Mouse (Mus musculus) MEL (cell line): ENCODE results near the gene Kirrel3. TPM values are rescaled to one million over a fixed set of nuclear protein-coding genes. Genes with fewer than 3 reads are reported as not detected.

ENCODE experiments used
- DNase-seq: peaks from one replicate; pipeline ENCODE4 v3.0.0; 2011; ENCODE audit warnings: low read depth, low spot score
- H3K27ac ChIP-seq: 2 replicates; pipeline ENCODE4 v1.5.1; 2012; ENCODE audit warnings: low read depth, mild to moderate bottlenecking, control low read depth, low read length, moderate library complexity; ENCODE audit not compliant: control insufficient read depth
- H3K27me3 ChIP-seq, 2 experiments: fragments of 150-350 bp in 1 of 2; sonication (generic) in 1 of 2; 2 replicates each; pipeline ENCODE4 v1.6.1; 2012; ENCODE audit warnings: low read length in 2 of 2, mild to moderate bottlenecking in 2 of 2, improper control_type of control experiment in 1 of 2, moderate library complexity in 1 of 2; ENCODE audit not compliant: insufficient read depth in 2 of 2, control insufficient read depth in 1 of 2
- H3K36me3 ChIP-seq, 2 experiments: 2 replicates each; pipeline ENCODE4 v1.6.1; 2012 to 2014; ENCODE audit warnings: low read length in 2 of 2, improper control_type of control experiment in 1 of 2, inconsistent platforms in 1 of 2, mild to moderate bottlenecking in 1 of 2; ENCODE audit not compliant: insufficient read depth in 2 of 2, control insufficient read depth in 1 of 2
- H3K4me1 ChIP-seq, 2 experiments: fragments of 150-350 bp in 1 of 2; sonication (generic) in 1 of 2; 2 replicates each; pipeline ENCODE4 v1.6.1; 2012; ENCODE audit warnings: low read length in 2 of 2, improper control_type of control experiment in 1 of 2, mild to moderate bottlenecking in 1 of 2; ENCODE audit not compliant: insufficient read depth in 2 of 2, control insufficient read depth in 1 of 2
- H3K4me3 ChIP-seq, 2 experiments: fragments of 150-350 bp in 1 of 2; sonication (generic) in 1 of 2; 2 replicates each; pipeline ENCODE4 v1.5.1; 2012; ENCODE audit warnings: low read depth in 2 of 2, low read length in 2 of 2, mild to moderate bottlenecking in 2 of 2, moderate library complexity in 2 of 2, control low read depth in 1 of 2, improper control_type of control experiment in 1 of 2; ENCODE audit not compliant: control insufficient read depth in 1 of 2, insufficient read depth in 1 of 2
- H3K79me2 ChIP-seq: 2 replicates; pipeline ENCODE4 v1.6.1; 2012; ENCODE audit warnings: mild to moderate bottlenecking, low read length, moderate library complexity; ENCODE audit not compliant: control insufficient read depth, poor library complexity, insufficient read depth
- H3K9ac ChIP-seq: 2 replicates; pipeline ENCODE4 v1.6.1; 2012; ENCODE audit warnings: low read depth, mild to moderate bottlenecking, control low read depth, low read length, moderate library complexity; ENCODE audit not compliant: control insufficient read depth, poor library complexity, severe bottlenecking
- H3K9me3 ChIP-seq: fragments of 150-350 bp; sonication (generic); replicated peaks from 2 replicates; pipeline ENCODE4 v1.6.1; 2012; ENCODE audit warnings: mild to moderate bottlenecking, low read length, improper control_type of control experiment, moderate library complexity; ENCODE audit not compliant: insufficient read depth
- CHD1 ChIP-seq: IDR thresholded peaks from 2 replicates; pipeline ENCODE4 v1.6.1; 2012; ENCODE audit warnings: low read depth, mild to moderate bottlenecking, inconsistent platforms, low read length, improper control_type of control experiment
- CHD2 ChIP-seq: IDR thresholded peaks from 2 replicates; pipeline ENCODE4 v1.6.1; 2011; ENCODE audit warnings: low read length, improper control_type of control experiment
- ELF1 ChIP-seq: IDR thresholded peaks from 2 replicates; pipeline ENCODE4 v1.6.1; 2014; ENCODE audit warnings: low read depth, mild to moderate bottlenecking, inconsistent platforms, low read length, improper control_type of control experiment, moderate library complexity
- EP300 ChIP-seq, 2 experiments: IDR thresholded peaks; 2 replicates each; pipeline ENCODE4 v1.6.1; 2011; ENCODE audit warnings: improper control_type of control experiment in 2 of 2, low read length in 2 of 2, low read depth in 1 of 2, mild to moderate bottlenecking in 1 of 2
- GABPA ChIP-seq: IDR thresholded peaks from 2 replicates; pipeline ENCODE4 v1.6.1; 2012; ENCODE audit warnings: low read depth, mild to moderate bottlenecking, inconsistent platforms, low read length, improper control_type of control experiment, moderate library complexity
- JUND ChIP-seq: IDR thresholded peaks from 2 replicates; pipeline ENCODE4 v1.6.1; 2011; ENCODE audit warnings: low read depth, mild to moderate bottlenecking, improper control_type of control experiment, low read length
- KAT2A ChIP-seq: conservative IDR thresholded peaks from 2 replicates; pipeline ENCODE4 v1.6.1; 2012; ENCODE audit warnings: low read depth, low read length, improper control_type of control experiment, inconsistent platforms
- MAZ ChIP-seq: IDR thresholded peaks from 2 replicates; pipeline ENCODE4 v1.6.1; 2012; ENCODE audit warnings: low read depth, mild to moderate bottlenecking, inconsistent platforms, low read length, improper control_type of control experiment
- MEF2A ChIP-seq: IDR thresholded peaks from 2 replicates; pipeline ENCODE4 v1.6.1; 2014; ENCODE audit warnings: low read depth, mild to moderate bottlenecking, inconsistent platforms, low read length, improper control_type of control experiment; ENCODE audit not compliant: poor library complexity, insufficient replicate concordance, severe bottlenecking; ENCODE audit errors: extremely low read depth
- MYC ChIP-seq: IDR thresholded peaks from 2 replicates; pipeline ENCODE4 v1.6.1; 2011; ENCODE audit warnings: low read depth, mild to moderate bottlenecking, low read length, improper control_type of control experiment, moderate library complexity
- NELFE ChIP-seq: IDR thresholded peaks from 2 replicates; pipeline ENCODE4 v1.6.1; 2011; ENCODE audit warnings: low read depth, low read length, improper control_type of control experiment
- NRF1 ChIP-seq: IDR thresholded peaks from 2 replicates; pipeline ENCODE4 v1.6.1; 2014; ENCODE audit warnings: low read depth, mild to moderate bottlenecking, inconsistent platforms, low read length, improper control_type of control experiment, moderate library complexity; ENCODE audit not compliant: poor library complexity, insufficient read depth, severe bottlenecking
- POLR2AphosphoS2 ChIP-seq: IDR thresholded peaks from 2 replicates; pipeline ENCODE4 v1.6.1; 2011; ENCODE audit warnings: low read length, improper control_type of control experiment
- POLR2AphosphoS5 ChIP-seq: IDR thresholded peaks from 2 replicates; pipeline ENCODE4 v1.6.1; 2012; ENCODE audit warnings: low read depth, borderline replicate concordance, mild to moderate bottlenecking, inconsistent platforms, low read length, moderate library complexity, mixed read lengths
- SIN3A ChIP-seq: IDR thresholded peaks from 2 replicates; pipeline ENCODE4 v1.6.1; 2012; ENCODE audit warnings: low read length, improper control_type of control experiment, inconsistent platforms
- TBP ChIP-seq: IDR thresholded peaks from 2 replicates; pipeline ENCODE4 v1.8.0; 2011; ENCODE audit warnings: low read depth, low read length, improper control_type of control experiment
- UBTF ChIP-seq: IDR thresholded peaks from 2 replicates; pipeline ENCODE4 v1.6.1; 2012; ENCODE audit warnings: low read depth, mild to moderate bottlenecking, inconsistent platforms, low read length, improper control_type of control experiment, moderate library complexity, borderline replicate concordance; ENCODE audit not compliant: insufficient read depth
- ZC3H11A ChIP-seq: IDR thresholded peaks from 2 replicates; pipeline ENCODE4 v1.6.1; 2012; ENCODE audit warnings: low read depth, mild to moderate bottlenecking, inconsistent platforms, low read length, improper control_type of control experiment
- polyA plus RNA-seq, 2 experiments: library from polyadenylated mRNA; stranded (reverse) in 1 of 2; unstranded in 1 of 2; fragments of >175 nt in 1 of 2; fragments of >200 nt in 1 of 2; gene quantifications; 2 replicates each; pipeline versions ENCODE4 v1.2.1 to v1.2.4; 2012; ENCODE audit warnings: low replicate concordance in 2 of 2, low read depth in 1 of 2; ENCODE audit not compliant: insufficient read length in 2 of 2, insufficient read depth in 1 of 2, missing spikeins in 1 of 2
- total RNA-seq: library from RNA; depleted of rRNA; stranded (reverse); fragments of 300-350 nt; gene quantifications from 2 replicates; pipeline ENCODE4 v1.2.3, GENCODE M21; 2012

The Kirrel3 gene
- total and polyA plus RNA-seq, 3 experiments = 0.06 TPM; not detected in 2

DNA sequence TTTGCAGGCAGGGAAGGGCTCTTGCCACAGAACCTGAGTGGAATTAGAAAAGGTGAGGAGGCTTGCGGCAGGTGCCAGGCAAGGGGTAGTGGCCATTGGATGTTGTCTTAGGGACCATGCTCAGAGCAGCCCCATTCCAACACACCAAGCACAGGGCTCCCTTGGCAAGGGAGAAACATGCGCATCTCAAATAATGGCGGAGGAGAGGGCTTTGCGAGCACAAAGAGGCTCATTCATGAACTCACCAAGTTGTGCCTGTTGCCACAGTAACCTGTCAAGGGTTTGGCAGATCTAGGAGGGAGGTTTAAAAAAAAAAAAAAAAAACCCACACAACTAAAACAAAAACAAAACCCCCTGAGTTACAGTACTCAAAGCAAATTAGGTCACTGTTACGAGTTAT, 72.2 kb downstream of the Kirrel3 start (continued):
- no peak for TF ChIP-seq EP300 (IDR thresholded peaks at IDR 0.05; ENCODE audit: low read depth in 1 of 2, low read length in 2 of 2)
- TF ChIP-seq CHD2 = no peak

DNA sequence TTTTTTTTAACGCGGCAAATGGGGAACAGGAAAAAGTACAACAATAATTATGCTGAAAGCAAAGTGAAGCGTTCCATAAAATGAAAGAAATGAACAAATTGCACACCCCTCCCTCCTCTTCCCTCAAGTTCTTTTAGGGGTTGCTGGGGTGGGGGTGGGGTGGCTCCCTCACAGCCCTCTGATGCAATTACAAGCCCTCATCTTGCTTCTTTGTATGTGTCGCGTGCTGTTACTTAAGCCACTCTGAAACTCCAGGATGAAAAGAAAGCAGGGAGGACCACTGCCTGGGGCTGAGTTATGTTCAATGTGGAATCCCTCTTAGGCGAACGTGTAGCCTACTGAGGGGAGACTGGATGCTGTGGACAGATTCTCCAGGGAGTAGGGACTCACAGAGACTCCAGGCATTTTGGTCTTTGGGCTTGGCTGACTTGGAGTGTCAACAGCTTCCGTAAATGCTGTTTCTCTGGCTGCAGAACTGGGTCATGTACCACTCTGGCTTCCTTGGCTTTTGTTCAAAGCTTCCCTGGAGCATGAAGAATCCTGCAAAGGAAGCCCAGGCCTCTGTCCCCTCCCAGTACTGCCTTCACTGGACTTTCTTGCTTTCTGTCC, 72.7 kb downstream of the Kirrel3 start:
- no peaks in the 10 kb centered on the region for H3K79me2 ChIP-seq
- no peaks in the 10 kb centered on the region for H3K4me1 ChIP-seq
- no peak overlapping the region for H3K27ac ChIP-seq
- TF ChIP-seq UBTF = no peak
- TF ChIP-seq GABPA = no peak
- no peak for TF ChIP-seq MYC
- TF ChIP-seq TBP = no peak
- TF ChIP-seq POLR2AphosphoS5 = no peak
- no peak for TF ChIP-seq SIN3A
- TF ChIP-seq MAZ = no peak
- no peak overlapping the region for H3K9ac ChIP-seq
- H3K9me3 ChIP-seq = no peaks in the 10 kb centered on the region
- H3K4me3 ChIP-seq = no peak overlapping the region
- DNase-seq = no peak
- H3K27me3 ChIP-seq = no peaks in the 10 kb centered on the region
- H3K36me3 ChIP-seq = no peaks in the 10 kb centered on the region

DNA sequence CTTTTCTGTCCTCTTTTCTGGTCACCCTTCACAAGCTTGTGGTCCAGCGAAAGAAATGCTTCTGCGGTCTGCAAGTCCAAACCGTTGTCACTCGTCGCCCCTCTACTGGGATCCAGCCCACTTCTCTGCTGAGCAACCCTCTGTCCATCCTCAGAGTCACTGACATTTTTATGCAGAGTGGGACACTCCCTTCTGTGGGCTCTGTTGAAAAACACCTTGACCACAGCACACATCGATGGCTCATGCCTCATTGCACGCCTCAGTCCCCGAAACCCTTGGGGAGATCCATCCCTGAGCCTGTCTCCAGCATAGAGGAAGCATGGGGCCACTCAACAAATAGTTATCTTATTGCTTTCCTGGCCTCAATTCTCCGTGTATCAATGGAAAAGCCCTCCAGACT, 73.4 kb downstream of the Kirrel3 start:
- TF ChIP-seq UBTF (no peak), ZC3H11A (no peak), ELF1 (no peak), NRF1 (no peak), TBP (no peak), MEF2A (no peak), GABPA (no peak), JUND (no peak), NELFE (no peak), KAT2A (no peak), POLR2AphosphoS2 (no peak), CHD1 (no peak)
- Histone ChIP-seq H3K27ac (no peak overlapping the region), H3K79me2 (no peaks in the 10 kb centered on the region), H3K4me3 (no peak overlapping the region), H3K27me3 (no peaks in the 10 kb centered on the region), H3K36me3 (no peaks in the 10 kb centered on the region), H3K4me1 (no peaks in the 10 kb centered on the region), H3K9ac (no peak overlapping the region), H3K9me3 (no peaks in the 10 kb centered on the region)
- no peak for DNase-seq
